In genomic region chr2:31435567-31435966, GRCm38 (mm10) we compare ENCODE assay signal across 9 mouse cellular contexts. TPM values are rescaled to one million over a fixed set of nuclear protein-coding genes. Genes with fewer than 3 reads are reported as not detected.
DNase-seq lines count a peak whose midpoint lies in the region; ATAC-seq lines count a peak whose summit lies in the region.
"Had no signal": no experiment of that assay in that cellular context is flagged by ENCODE, and none has a peak within 500 bp of the region (broad histone marks: within the 10 kb centered on the region; RNA-seq: fewer than 3 reads in every experiment).

No protein-coding gene starts in this region.

- intact Hi-C loops in heart, postnatal 36 days (cut with DNase I), result loop anchor here (1.0 kb wide), 1 partner anchor 37 kb away; no protein-coding TSS in a partner anchor

- H3K27me3 ChIP-seq in forebrain, embryonic 11.5 days (ENCODE audit: control insufficient read depth, insufficient read depth, low read length), result no peaks in the 10 kb centered on the region
- H3K27me3 ChIP-seq in forebrain, embryonic 13.5 days, result no peaks in the 10 kb centered on the region
- no peaks in the 10 kb centered on the region for H3K27me3 ChIP-seq in liver, embryonic 16.5 days (ENCODE audit: control insufficient read depth, insufficient read depth, low read depth, low read length)
- H3K27me3 ChIP-seq: hindbrain, embryonic 15.5 days had no signal

- no peak overlapping the region for H3K27ac ChIP-seq in forebrain, embryonic 11.5 days (ENCODE audit: low read depth, low read length)
- no peak overlapping the region for H3K27ac ChIP-seq in forebrain, embryonic 13.5 days
- no peak overlapping the region for H3K27ac ChIP-seq in liver, embryonic 16.5 days (ENCODE audit: low read length)
- H3K27ac ChIP-seq: hindbrain, embryonic 15.5 days had no signal

- H3K9me3 ChIP-seq in forebrain, embryonic 11.5 days (ENCODE audit: control insufficient read depth, low read length), result no peaks in the 10 kb centered on the region
- no peaks in the 10 kb centered on the region for H3K9me3 ChIP-seq in forebrain, embryonic 13.5 days (replicated peaks)
- H3K9me3 ChIP-seq in liver, embryonic 16.5 days (replicated peaks; ENCODE audit: control insufficient read depth, low read length), result no peaks in the 10 kb centered on the region
- H3K9me3 ChIP-seq: hindbrain, embryonic 15.5 days had no signal

- no peak overlapping the region for H3K9ac ChIP-seq in forebrain, embryonic 11.5 days (ENCODE audit: low read length)
- no peak overlapping the region for H3K9ac ChIP-seq in forebrain, embryonic 13.5 days
- H3K9ac ChIP-seq in liver, embryonic 16.5 days (ENCODE audit: low read depth, low read length), result no peak overlapping the region
- H3K9ac ChIP-seq: hindbrain, embryonic 15.5 days had no signal

- no peaks in the 10 kb centered on the region for H3K4me1 ChIP-seq in forebrain, embryonic 11.5 days (replicated peaks; ENCODE audit: control insufficient read depth, insufficient read depth, low read length)
- H3K4me1 ChIP-seq in forebrain, embryonic 13.5 days, result peaks cover 6% of the 10 kb centered on the region
- peaks cover 3% of the 10 kb centered on the region for H3K4me1 ChIP-seq in liver, embryonic 16.5 days (ENCODE audit: control insufficient read depth, low read depth, low read length)
- H3K4me1 ChIP-seq: hindbrain, embryonic 15.5 days had no signal

- DNase-seq in forebrain, embryonic 11.5 days (ENCODE audit: low spot score), result peak; percentile 78
- peak; percentile 26 for DNase-seq in ovary, adult 18-20 months (ENCODE audit: low spot score)
- no peak for DNase-seq in ovary, postnatal 10 days (ENCODE audit: low spot score)
- DNase-seq in adrenal gland, postnatal 25 days, result peak; percentile 59
- peak; percentile 34 to 51 for DNase-seq in heart, postnatal 36 days
- peak; percentile 16 to 52 for DNase-seq in spleen, postnatal 10 days (ENCODE audit: low spot score in 2 of 2)

- WGBS in forebrain, embryonic 11.5 days, result 33% methylated on average over 6 of the region's 6 CpGs
- 36% methylated on average over 6 of the region's 6 CpGs for WGBS in forebrain, embryonic 13.5 days
- 26% methylated on average over 6 of the region's 6 CpGs for WGBS in liver, embryonic 16.5 days (ENCODE audit: insufficient replicate concordance)

- no peak overlapping the region for H3K4me2 ChIP-seq in forebrain, embryonic 11.5 days (ENCODE audit: low read depth, low read length, severe bottlenecking)
- H3K4me2 ChIP-seq in forebrain, embryonic 13.5 days, result no peak overlapping the region
- H3K4me2 ChIP-seq in liver, embryonic 16.5 days (ENCODE audit: low read depth, low read length), result no peak overlapping the region
- H3K4me2 ChIP-seq: hindbrain, embryonic 15.5 days had no signal

- no peak overlapping the region for H3K4me3 ChIP-seq in forebrain, embryonic 11.5 days (ENCODE audit: low read depth, low read length)
- no peak overlapping the region for H3K4me3 ChIP-seq in forebrain, embryonic 13.5 days
- no peak overlapping the region for H3K4me3 ChIP-seq in liver, embryonic 16.5 days (ENCODE audit: low read depth, low read length)
- H3K4me3 ChIP-seq: hindbrain, embryonic 15.5 days had no signal

- no peaks in the 10 kb centered on the region for H3K36me3 ChIP-seq in forebrain, embryonic 11.5 days (ENCODE audit: control insufficient read depth, insufficient read depth, low read length)
- H3K36me3 ChIP-seq in forebrain, embryonic 13.5 days (ENCODE audit: poor library complexity, severe bottlenecking), result no peaks in the 10 kb centered on the region
- H3K36me3 ChIP-seq in liver, embryonic 16.5 days (ENCODE audit: control insufficient read depth, insufficient read depth), result no peaks in the 10 kb centered on the region
- H3K36me3 ChIP-seq: hindbrain, embryonic 15.5 days had no signal

- ATAC-seq in forebrain, embryonic 11.5 days (replicated peaks; ENCODE audit: low FRiP score), result no peak
- no peak for ATAC-seq in forebrain, embryonic 13.5 days
- ATAC-seq in liver, embryonic 16.5 days (ENCODE audit: low read depth), result peak; percentile 53

RNA-seq across cellular contexts. Expression of gene Ass1, which starts 34.4 kb away (rescaled TPM):
- polyA plus RNA-seq in forebrain, embryonic 11.5 days (2014; fragmentation: Nextera tagmentation; extraction: Ambion mirVana), result 3.3 and 6.8 TPM in 2 replicates
- polyA plus RNA-seq in forebrain, embryonic 13.5 days (2015; fragmentation: Nextera tagmentation; extraction: Ambion mirVana), result 5.6 and 5.9 TPM in 2 replicates
- total RNA-seq in adrenal gland, postnatal 25 days (2021), result 14.8 and 41.4 TPM in 2 replicates
- 1 to 10 TPM; 3.9 to 6.8 TPM for total RNA-seq in heart, postnatal 36 days (2021)
- 399 and 480 TPM in 2 replicates for polyA plus RNA-seq in liver, embryonic 16.5 days (2015; fragmentation: Nextera tagmentation; extraction: Ambion mirVana)

Comparison
In these comparisons a context has a peak if more than half of its experiments do, and no peak if none do; other contexts are left out.
1. RNA of gene Ass1, which starts 34.4 kb away (polyA plus RNA-seq): 399 to 480 TPM in liver, embryonic 16.5 days; 5.6 to 5.9 TPM in forebrain, embryonic 13.5 days and 3.3 to 6.8 TPM in forebrain, embryonic 11.5 days; every median in the first group is over 10 times any median in the second.